Mouse (Mus musculus) kidney, postnatal 25 days (tissue): ENCODE data around the gene Popdc2.

Experiments
- DNase-seq, 2 experiments: peaks; one replicate each; pipeline ENCODE4 v3.0.0; 2021; ENCODE audit warnings: mixed read lengths in 2 of 2

Popdc2 gene

GRCm38 (mm10) chr16:38406708-38407107 lies 44.7 kb downstream of the Popdc2 start:
- no peak for DNase-seq

- no peak for DNase-seq
Measured at GRCm38 (mm10) chr16:38407584-38407983, 45.6 kb downstream of the Popdc2 start.

GRCm38 (mm10) chr16:38408416-38408815 lies 46.4 kb downstream of the Popdc2 start:
- no peak for DNase-seq

- no peak for DNase-seq
Measured at GRCm38 (mm10) chr16:38414953-38415352, 52.9 kb downstream of the Popdc2 start.

- DNase-seq: no peak
Measured at GRCm38 (mm10) chr16:38425374-38425773, 63.4 kb downstream of the Popdc2 start.

GRCm38 (mm10) chr16:38425799-38426198 lies 63.8 kb downstream of the Popdc2 start:
- DNase-seq: no peak
